Mouse (Mus musculus) cerebellum, postnatal 36 days (tissue): ENCODE measurements at regions not wholly inside any gene's neighbourhood (a gene's known extent, or its start where the extent isn't known, plus 50 kb on each side); places are given as distances from the start of the nearest gene placed in this dataset.

Source experiments
- DNase-seq, 2 experiments: peaks; one replicate each; pipeline ENCODE4 v3.0.0; 2021 to 2022; ENCODE audit warnings: mixed read lengths in 2 of 2

DNA sequence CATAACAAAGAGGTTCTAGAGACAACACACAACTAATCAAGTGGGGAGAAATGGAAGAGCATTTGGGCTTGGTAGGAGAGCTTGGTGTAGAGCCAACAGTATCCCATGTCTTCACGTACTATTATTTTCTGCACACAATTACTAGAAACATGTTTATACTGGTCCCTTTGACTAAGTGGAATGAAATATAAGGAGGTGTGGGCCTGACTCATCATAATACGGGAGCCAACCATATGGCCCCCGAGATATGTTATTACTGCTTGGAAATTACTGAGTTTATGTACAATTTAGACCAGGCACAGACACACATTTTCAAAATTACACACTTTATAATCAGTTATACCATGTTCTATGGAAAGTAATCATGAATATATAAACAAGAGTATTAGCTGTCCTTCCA, 92.7 kb upstream of the Sash1 start:
- DNase-seq, result no peak

- DNase-seq, result no peak
These were observed 88.1 kb upstream of the Sash1 start for GRCm38 (mm10) chr10:8973934-8974333.

GRCm38 (mm10) chr10:8972789-8973551, 87.1 kb upstream of the Sash1 start:
- no peak for DNase-seq

DNA sequence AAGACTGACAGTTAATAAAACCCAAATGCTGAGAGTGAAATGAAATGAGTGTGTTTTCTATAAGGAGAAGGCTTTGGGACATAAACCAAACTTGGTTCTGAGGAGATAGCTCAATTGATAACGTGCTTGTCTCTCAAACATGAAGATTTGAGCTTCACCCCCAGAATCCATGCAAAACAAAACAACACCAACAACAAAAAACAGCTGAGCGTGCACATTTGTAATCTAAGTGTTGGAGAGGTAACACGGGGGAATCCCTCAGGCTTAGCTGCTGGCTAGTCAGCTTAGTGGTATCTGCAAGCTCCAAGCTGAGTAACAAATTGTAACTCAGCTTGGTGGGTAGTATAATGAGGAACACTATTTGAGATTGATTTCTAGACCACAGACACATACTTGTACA, 84.9 kb upstream of the Sash1 start:
- no peak for DNase-seq

DNA sequence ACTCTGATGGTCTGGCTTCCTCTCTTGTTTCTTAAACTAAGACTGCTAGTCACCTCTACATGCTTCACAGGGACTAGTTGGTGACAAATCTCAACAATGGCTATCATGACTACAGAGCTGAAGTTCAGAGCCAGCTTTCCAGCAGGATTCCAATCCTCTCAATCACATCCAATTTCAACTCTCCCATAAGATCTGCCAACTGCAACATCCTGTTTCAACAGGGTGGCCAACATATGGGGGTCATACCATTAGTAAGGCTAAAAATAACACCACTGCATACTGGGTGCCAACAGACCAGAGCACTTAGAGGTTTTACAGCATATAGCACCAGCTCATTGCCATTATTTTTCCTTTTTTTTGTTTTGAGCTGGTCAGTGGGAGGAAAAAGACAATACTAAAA, 83.7 kb upstream of the Sash1 start:
- no peak for DNase-seq

GRCm38 (mm10) chr10:8969016-8969415, 83.1 kb upstream of the Sash1 start:
- DNase-seq, result no peak

DNA sequence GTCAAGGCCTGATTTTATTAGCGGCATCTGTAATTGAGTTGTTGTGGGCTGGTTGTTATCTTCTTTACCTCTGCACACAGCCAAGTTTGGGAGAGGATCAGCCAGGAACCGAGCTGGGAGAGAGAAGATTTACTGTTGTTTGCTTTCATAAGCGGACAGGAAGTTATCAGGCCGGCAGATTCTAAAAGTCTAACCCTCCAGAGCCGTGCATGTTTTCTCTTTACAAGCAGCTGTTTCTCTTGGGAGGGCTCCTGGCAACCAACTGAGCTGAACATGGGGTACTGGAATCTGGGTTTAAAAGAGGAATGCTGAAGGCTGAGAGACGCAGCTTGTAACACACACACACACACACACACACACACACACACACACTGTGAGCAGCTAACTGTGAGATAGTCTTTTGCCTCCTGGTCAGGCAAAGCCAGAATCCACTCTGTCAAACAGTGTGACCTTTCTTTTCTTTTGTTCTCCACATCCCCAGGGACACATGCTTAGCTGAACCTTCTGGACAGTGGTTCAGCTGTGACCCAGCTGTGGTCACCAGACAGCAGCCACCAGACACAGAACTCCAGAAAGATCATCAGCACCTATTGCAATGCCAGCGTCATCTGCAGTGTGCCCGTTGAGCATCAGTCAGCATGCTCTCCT, 82.5 kb upstream of the Sash1 start:
- no peak for DNase-seq

- no peak for DNase-seq
These were observed 77.1 kb upstream of the Sash1 start for GRCm38 (mm10) chr10:8962921-8963320.

GRCm38 (mm10) chr10:8960964-8961675, 75.2 kb upstream of the Sash1 start:
- DNase-seq, result no peak

DNA sequence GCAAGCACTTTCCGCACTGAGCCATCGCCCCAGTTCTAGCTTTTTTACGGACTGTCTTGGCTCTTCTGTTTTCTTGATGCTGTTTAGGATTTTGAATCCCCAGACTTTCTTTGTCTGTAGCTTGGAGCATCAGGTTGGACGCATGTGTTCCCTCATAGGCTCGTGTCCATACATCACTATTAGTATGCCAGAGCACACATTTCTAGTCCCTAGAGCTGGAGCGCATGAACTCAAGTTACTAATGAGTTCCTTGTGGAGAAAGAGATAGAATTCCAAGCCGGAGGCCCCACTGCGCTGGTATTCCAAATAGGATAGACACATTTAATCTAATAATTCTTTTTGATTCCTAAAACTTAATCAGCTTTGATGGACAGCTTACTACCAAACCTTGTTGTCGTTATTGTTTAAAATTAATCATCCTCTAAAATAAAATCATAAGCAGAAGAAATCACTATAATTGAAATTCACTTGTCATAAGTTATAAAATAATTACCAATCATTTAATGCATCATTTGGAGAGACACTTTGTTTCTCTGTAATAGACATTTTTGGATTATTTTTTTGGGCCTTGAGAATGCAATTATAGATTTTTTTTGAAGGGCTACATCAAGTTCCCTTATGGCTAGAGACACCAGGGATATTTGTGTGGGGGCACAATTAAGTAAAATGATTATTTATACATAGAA, 74.5 kb upstream of the Sash1 start:
- DNase-seq, result no peak

GRCm38 (mm10) chr10:8955499-8956211, 69.8 kb upstream of the Sash1 start:
- peak; percentile 29 to 43 for DNase-seq

GRCm38 (mm10) chr10:8954003-8954402, 68.1 kb upstream of the Sash1 start:
- no peak for DNase-seq

- DNase-seq, result no peak
These were observed 67.1 kb upstream of the Sash1 start for GRCm38 (mm10) chr10:8952922-8953321.

DNA sequence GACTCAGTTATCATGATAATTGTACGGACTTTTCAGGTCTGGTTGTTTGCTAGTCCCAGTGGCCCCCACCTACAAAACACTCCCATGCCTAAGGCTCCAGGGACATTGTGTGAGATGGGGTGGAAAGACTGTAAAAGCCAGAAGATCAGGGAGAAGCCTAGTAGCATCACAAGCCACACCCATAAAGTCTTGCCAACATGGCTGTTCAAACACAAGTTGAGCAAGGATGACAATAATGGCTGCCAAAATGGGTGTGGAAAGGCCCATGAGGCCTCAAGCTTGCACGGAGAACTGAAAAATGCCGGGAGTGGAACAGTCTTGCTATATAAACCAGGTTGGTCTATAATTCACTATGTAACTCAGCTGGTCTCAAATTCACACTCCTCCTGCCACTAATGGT, 66.1 kb upstream of the Sash1 start:
- no peak for DNase-seq

GRCm38 (mm10) chr10:8951236-8951825, 65.5 kb upstream of the Sash1 start:
- no peak for DNase-seq

GRCm38 (mm10) chr10:8948227-8948626, 62.4 kb upstream of the Sash1 start:
- DNase-seq, result no peak

- no peak for DNase-seq
These were observed 59.4 kb upstream of the Sash1 start for GRCm38 (mm10) chr10:8945195-8945751.

- DNase-seq, result no peak
These were observed 58.7 kb upstream of the Sash1 start for GRCm38 (mm10) chr10:8944586-8944985.

DNA sequence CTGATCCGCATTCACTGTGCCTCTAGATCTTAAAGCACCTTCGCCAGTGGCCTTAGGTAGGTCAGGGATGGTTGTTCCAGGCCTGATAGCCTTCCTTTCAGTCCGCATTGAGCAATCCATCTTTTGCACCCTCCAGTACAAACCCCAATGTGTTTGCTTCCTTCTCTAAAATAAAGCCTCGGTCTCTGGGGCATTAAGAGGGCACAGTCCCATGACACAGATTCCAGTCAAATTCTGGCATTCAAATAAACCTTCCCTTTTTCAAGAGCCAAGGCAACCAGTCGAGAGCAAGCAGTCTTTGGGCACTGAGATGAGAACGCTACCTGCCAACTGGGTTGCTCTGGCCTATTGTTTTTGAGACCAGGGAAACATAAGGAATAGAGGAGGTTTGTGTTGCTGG, 57.8 kb upstream of the Sash1 start:
- no peak for DNase-seq

- no peak for DNase-seq
These were observed 57.1 kb upstream of the Sash1 start for GRCm38 (mm10) chr10:8942967-8943471.

DNA sequence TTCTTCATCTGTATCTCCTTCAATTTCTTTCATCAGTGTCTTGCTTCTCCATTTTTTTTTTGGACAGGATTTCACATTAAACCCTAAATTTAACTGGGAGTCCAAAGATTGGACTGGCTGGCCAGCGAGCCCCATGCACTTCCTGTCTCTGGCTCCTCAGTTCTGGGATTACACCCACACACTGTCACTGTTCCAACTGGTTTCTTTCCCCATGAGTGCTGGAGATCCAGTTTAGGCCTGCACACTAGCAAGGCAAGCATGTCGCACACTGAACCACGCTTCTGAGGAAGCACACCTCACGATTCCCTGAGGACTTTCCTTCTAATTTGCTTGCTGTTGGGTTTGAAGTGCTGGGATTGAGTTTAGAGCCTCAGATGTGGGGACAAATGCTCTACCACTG, 50.5 kb upstream of the Sash1 start:
- DNase-seq, result no peak
